ENCODE assay signal across 18 mouse cellular contexts in genomic region chr6:112062956-112063355, GRCm38 (mm10).
"Had no signal": no experiment of that assay in that cellular context is flagged by ENCODE, and none has a peak within 500 bp of the region (broad histone marks: within the 10 kb centered on the region; RNA-seq: fewer than 3 reads in every experiment).

No protein-coding gene starts in this region.

- H3K27ac ChIP-seq: midbrain, embryonic 10.5 days; midbrain, embryonic 12.5 days; neural tube, embryonic 13.5 days; neural tube, embryonic 15.5 days; stomach, embryonic 15.5 days; stomach, postnatal 0 days had no signal

- H3K9me3 ChIP-seq: midbrain, embryonic 10.5 days; midbrain, embryonic 12.5 days; neural tube, embryonic 13.5 days; neural tube, embryonic 15.5 days; stomach, embryonic 15.5 days had no signal

- H3K4me3 ChIP-seq: midbrain, embryonic 10.5 days; midbrain, embryonic 12.5 days; myocyte; neural tube, embryonic 13.5 days; neural tube, embryonic 15.5 days; stomach, embryonic 15.5 days had no signal

- DNase-seq: lung, adult 18-20 months; lung, embryonic 14.5 days; lung, postnatal 10 days; lung, postnatal 4 days; midbrain, embryonic 14.5 days; retina, postnatal 1 day; right cerebral cortex, adult 18-20 months; right cerebral cortex, postnatal 25 days; thymus, adult 2 months; thymus, postnatal 25 days; thymus, postnatal 4 days had no signal

- H3K4me1 ChIP-seq: midbrain, embryonic 10.5 days; midbrain, embryonic 12.5 days; neural tube, embryonic 13.5 days; neural tube, embryonic 15.5 days; stomach, embryonic 15.5 days had no signal

- H3K4me2 ChIP-seq: lung, embryonic 14.5 days; midbrain, embryonic 12.5 days; neural tube, embryonic 13.5 days; neural tube, embryonic 15.5 days; stomach, embryonic 15.5 days had no signal

- H3K9ac ChIP-seq: lung, embryonic 14.5 days; midbrain, embryonic 12.5 days; neural tube, embryonic 13.5 days; neural tube, embryonic 15.5 days; stomach, embryonic 15.5 days had no signal

- H3K27me3 ChIP-seq: midbrain, embryonic 12.5 days; neural tube, embryonic 13.5 days; neural tube, embryonic 15.5 days; stomach, embryonic 15.5 days had no signal

- H3K36me3 ChIP-seq: midbrain, embryonic 10.5 days; midbrain, embryonic 12.5 days; neural tube, embryonic 13.5 days; neural tube, embryonic 15.5 days; stomach, embryonic 15.5 days had no signal
